Mouse (Mus musculus): ENCODE data around the gene Cldn4.

Gene Cldn4

DNA sequence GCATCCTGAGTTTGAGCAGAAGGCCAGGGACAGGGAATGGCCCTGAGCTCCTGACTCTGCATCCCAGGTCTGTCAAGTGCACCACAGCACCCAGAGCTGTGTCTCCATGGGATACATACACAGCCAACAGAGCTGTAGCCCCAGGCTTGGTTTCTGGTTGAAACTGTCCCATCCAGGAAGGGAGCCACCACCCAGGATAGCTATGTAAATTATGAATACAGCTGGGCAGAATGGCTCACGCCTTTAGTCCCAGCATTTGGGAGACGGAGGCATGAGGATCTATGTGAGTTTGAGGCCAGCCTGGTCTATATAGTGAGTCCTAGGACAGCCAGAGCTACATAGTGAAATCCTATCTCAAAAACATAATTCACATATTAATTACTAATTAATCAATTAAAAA, 16.7 kb downstream of the Cldn4 start:
- no peak for DNase-seq

- DNase-seq, result no peak
Measured at GRCm38 (mm10) chr5:134926726-134927125, 20.0 kb downstream of the Cldn4 start.

- DNase-seq, result no peak
Measured at GRCm38 (mm10) chr5:134923141-134923540, 23.6 kb downstream of the Cldn4 start.

DNA sequence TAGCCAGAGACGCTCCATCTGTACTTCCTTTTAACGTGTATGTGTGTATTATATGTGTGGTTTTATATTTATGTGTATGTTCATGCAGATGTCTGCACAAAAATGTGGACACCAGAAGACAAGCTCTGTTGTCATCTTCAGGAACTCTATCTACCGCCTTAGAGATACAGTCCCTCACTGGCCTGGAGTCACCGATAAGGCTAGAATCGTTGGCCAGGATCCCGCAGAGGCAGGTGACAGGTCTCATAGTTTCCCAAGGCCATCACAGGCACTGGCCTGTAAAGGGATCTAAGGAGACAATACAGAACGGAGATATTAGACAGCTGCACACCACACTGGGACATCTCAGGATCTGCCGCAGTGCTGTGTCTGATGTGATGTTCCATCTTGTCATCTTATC, 25.6 kb downstream of the Cldn4 start:
- DNase-seq, result no peak

DNA sequence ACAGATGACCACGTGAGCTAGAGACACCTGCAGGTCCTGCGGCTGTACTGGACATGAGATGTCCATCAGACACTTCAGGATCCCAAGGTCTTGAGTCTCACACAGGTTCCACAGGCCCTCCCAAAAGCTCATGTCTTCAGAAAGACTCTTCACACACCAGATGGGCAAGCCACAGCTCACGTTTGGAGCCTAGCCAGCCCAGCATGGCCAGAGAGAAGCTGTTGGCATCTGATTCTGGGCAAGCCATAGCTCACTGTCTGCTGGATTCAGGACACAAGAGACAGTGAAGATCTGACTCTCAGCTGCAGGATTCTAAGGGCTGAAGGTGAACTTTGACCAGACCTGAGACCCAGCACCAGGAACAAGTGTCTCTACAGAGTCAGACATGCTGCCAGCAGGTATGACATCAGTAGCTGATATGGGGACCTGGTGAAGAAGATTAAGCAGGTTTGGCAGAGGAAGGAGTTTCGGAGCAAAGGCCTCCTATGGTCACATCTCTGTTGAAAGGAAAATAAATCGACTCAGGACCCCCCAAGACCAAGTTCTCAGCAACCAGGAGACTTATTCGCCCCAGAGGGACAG, 26.5 kb downstream of the Cldn4 start:
- DNase-seq, result no peak

DNA sequence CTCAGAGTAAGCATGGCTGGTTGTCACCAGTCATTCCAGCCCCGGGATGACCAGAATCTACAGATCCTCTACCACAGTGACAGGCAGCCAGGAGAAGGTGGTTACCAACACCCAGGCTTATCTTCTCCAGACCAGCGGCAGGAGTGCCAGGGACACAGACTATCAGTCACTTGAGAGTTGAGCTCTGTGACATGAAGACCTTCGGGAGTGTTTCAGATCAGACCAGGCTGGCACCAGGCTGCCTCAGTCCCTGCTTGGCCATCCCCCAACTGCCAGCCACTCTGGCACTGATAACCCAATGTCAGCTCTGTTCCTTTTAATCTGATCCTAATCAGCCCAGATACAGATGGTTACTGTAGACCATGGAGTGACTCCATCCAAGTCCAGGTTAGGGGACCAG, 27.6 kb downstream of the Cldn4 start:
- no peak for DNase-seq

DNA sequence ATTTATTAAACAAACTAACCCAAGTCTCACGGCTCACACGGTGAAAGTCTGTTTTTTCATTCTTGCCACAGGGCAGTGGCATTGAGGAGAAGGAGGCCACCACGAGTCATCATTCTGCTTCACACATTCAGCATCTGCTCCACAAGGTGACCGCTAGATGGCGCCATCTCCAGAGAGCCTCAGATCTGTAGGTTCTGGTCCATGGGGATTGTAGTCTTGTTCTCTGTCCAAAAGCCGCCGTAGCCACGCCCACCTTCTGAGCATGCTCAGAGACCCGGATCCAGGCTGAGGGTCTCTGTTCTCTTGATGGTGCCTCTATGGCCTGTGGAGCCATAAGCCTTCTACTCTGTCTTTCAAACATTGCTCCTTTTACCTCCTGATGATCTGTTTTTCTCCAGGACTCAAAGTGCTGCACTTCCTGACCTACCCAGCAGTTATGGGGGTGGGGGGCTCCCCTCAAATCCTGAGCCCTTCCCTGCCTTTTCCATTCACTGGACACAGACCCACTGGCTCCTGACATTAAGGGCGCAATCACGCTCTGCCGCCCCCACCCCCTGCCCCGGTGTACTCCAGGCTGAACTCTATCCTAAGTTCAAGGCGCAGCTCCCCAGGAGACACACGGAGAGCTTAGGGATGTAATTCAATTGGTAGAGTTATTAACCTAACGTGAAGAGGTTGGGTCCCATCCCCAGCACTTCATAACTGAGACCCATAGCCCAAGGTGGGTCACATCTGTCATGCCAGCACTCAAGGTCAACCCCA, 28.5 kb downstream of the Cldn4 start:
- no peak for DNase-seq

DNA sequence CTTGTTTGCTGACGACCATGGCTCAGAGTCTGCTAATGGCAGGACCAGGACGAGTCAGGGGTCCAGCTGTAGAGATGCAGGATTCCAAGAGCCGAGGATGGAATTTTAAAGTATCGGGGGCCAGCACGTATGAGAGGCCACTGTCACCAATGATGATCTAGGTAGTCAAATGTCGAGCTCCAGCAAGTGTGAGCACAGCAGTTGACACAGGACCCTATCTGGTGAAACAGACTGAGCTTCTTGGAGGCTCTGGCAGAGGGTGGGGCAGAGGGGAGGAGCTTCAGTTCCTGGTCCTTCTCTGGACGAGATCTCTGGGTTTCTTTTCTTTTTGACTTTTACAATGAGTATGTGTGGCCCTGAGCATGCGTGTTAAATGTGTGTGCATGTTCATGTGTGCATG, 31.4 kb downstream of the Cldn4 start, which contains the start of gene Cldn13:
Gene Cldn13 (minus strand): TSS at position 216 of the 400 bp plus-strand sequence.
- no peak for DNase-seq

DNA sequence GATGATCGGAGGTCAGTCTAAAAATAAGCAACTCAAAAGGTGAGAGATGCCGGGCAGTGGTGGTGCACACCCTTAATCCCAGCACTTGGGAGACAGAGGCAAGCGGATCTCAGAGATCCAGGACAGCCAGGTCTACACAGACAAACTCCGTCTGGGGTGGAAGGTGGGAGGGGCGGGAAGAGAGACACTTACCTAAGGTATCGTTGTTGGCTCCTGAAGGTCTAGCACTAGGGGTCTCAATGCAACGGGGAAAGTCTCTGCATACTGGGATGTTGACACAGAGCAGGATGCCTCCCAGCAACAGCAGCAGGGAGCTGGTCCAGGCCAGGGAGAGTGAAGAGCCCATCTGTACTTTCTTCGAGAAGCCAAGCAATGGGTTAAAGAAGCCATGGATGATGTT, 32.2 kb downstream of the Cldn4 start:
- no peak for DNase-seq

- no peak for DNase-seq
Measured at GRCm38 (mm10) chr5:134913753-134914152, 33.0 kb downstream of the Cldn4 start.

DNA sequence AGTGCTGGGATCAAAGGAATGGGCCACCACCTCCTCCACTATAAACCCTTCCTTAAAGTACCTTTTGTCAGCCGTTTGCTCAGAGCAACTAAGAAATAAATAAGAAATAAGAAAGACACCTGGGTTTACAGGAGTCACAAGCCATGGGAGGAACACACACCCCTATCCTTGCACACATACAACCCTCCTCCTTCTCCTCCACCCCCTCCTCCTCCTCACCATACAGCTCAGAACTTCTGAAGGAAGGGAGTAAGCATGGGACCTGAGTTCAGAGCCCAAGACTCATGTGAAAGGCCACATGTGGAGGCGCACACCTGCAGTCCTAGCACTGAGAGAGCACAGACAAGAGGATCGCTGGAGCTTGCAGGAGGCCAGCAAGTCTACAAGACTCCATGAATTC, 33.4 kb downstream of the Cldn4 start:
- no peak for DNase-seq

GRCm38 (mm10) chr5:134911901-134912300, 34.8 kb downstream of the Cldn4 start:
- no peak for DNase-seq

GRCm38 (mm10) chr5:134907135-134907534, 39.6 kb downstream of the Cldn4 start:
- peak; percentile 93 for DNase-seq

GRCm38 (mm10) chr5:134906633-134907032, 40.1 kb downstream of the Cldn4 start, which contains the start of gene Tmem270:
Tmem270 (minus strand) TSS chr5:134906733.
- DNase-seq, result no peak

GRCm38 (mm10) chr5:134901644-134902027, 45.1 kb downstream of the Cldn4 start:
- no peak for DNase-seq

- DNase-seq, result no peak
Measured at GRCm38 (mm10) chr5:134901012-134901643, 45.6 kb downstream of the Cldn4 start.

GRCm38 (mm10) chr5:134897596-134897995, 49.1 kb downstream of the Cldn4 start:
- no peak for DNase-seq

- DNase-seq, result no peak
Measured at GRCm38 (mm10) chr5:134896965-134897364, 49.8 kb downstream of the Cldn4 start.

DNA sequence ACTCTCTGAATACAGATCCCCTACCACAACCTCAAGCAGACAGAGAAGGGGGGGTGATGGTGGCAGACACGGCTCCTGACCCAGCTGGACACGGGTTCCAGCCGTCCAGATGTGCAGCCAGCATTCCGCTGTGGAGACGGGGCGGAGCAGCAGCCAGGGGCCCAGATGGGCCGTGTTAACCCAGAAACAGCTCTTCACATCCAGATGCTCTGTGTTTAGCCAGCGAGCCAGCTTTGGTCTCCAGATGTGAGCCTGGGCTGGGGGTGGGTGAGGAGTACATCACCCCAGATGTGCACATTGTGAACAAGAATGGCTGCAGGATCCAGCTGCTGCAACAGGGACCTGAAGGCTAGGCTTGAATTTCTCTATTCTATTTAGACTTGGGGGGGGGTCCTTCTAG, 51.4 kb downstream of the Cldn4 start:
- DNase-seq, result no peak

All from right cerebral cortex, adult 18-20 months (tissue).